Mouse (Mus musculus): ENCODE data around the gene Zfp457. TPM values are rescaled to one million over a fixed set of nuclear protein-coding genes. Genes with fewer than 3 reads are reported as not detected.

The Zfp457 gene
- polyA plus RNA-seq, 1 experiment from 2014 or later, result 1.3 TPM

Other genes starting within 250 kb of the Zfp457 start
- 5.7 and 6.7 TPM in 2 replicates for gene Zfp712, start 245.3 kb downstream of the Zfp457 start, polyA plus RNA-seq (2015; fragmentation: Nextera tagmentation; extraction: Ambion mirVana)
- 8.9 TPM in 2 replicates for gene Zfp708, start 208.5 kb downstream of the Zfp457 start, polyA plus RNA-seq (2015; fragmentation: Nextera tagmentation; extraction: Ambion mirVana)
- gene Gm28557, start 197.9 kb downstream of the Zfp457 start, polyA plus RNA-seq (2015; fragmentation: Nextera tagmentation; extraction: Ambion mirVana), result 0.85 and 2.0 TPM in 2 replicates
- gene Rslcan18, start 190.2 kb downstream of the Zfp457 start, polyA plus RNA-seq (2015; fragmentation: Nextera tagmentation; extraction: Ambion mirVana), result 0.06 and 0.20 TPM in 2 replicates
- 4.0 and 4.4 TPM in 2 replicates for gene Zfp759, start 184.8 kb downstream of the Zfp457 start, polyA plus RNA-seq (2015; fragmentation: Nextera tagmentation; extraction: Ambion mirVana)
- gene Rsl1, start 133.3 kb downstream of the Zfp457 start, polyA plus RNA-seq (2015; fragmentation: Nextera tagmentation; extraction: Ambion mirVana), result 6.3 and 6.8 TPM in 2 replicates
- 2.0 and 2.2 TPM in 2 replicates for gene Zfp455, start 112.0 kb downstream of the Zfp457 start, polyA plus RNA-seq (2015; fragmentation: Nextera tagmentation; extraction: Ambion mirVana)
- gene Zfp458, start 28.0 kb downstream of the Zfp457 start, polyA plus RNA-seq (2015; fragmentation: Nextera tagmentation; extraction: Ambion mirVana), result 4.7 and 6.0 TPM in 2 replicates
- 1.7 and 1.9 TPM in 2 replicates for gene Zfp595, start 26.1 kb upstream of the Zfp457 start, polyA plus RNA-seq (2015; fragmentation: Nextera tagmentation; extraction: Ambion mirVana)
- gene Gm28044, start 54.1 kb upstream of the Zfp457 start, polyA plus RNA-seq (2015; fragmentation: Nextera tagmentation; extraction: Ambion mirVana), result 0.35 TPM in 1 of 2 replicates, not detected in the other
- 0.42 and 0.58 TPM in 2 replicates for gene Zfp953, start 54.1 kb upstream of the Zfp457 start, polyA plus RNA-seq (2015; fragmentation: Nextera tagmentation; extraction: Ambion mirVana)
- 0.25 TPM in 1 of 2 replicates, not detected in the other for gene Gm28041, start 69.2 kb upstream of the Zfp457 start, polyA plus RNA-seq (2015; fragmentation: Nextera tagmentation; extraction: Ambion mirVana)
- 0.60 and 1.1 TPM in 2 replicates for gene Zfp456, start 69.3 kb upstream of the Zfp457 start, polyA plus RNA-seq (2015; fragmentation: Nextera tagmentation; extraction: Ambion mirVana)
- gene Zfp429, start 93.3 kb upstream of the Zfp457 start, polyA plus RNA-seq (2015; fragmentation: Nextera tagmentation; extraction: Ambion mirVana), result 4.0 and 4.5 TPM in 2 replicates
- 0.68 and 1.5 TPM in 2 replicates for gene Zfp459, start 114.9 kb upstream of the Zfp457 start, polyA plus RNA-seq (2015; fragmentation: Nextera tagmentation; extraction: Ambion mirVana)
- gene Zfp874a, start 145.1 kb upstream of the Zfp457 start, polyA plus RNA-seq (2015; fragmentation: Nextera tagmentation; extraction: Ambion mirVana), result 6.6 and 7.3 TPM in 2 replicates
- gene Zfp874b, start 177.8 kb upstream of the Zfp457 start, polyA plus RNA-seq (2015; fragmentation: Nextera tagmentation; extraction: Ambion mirVana), result 2.5 and 2.8 TPM in 2 replicates
- 10.0 and 11.6 TPM in 2 replicates for gene Zfp58, start 194.1 kb upstream of the Zfp457 start, polyA plus RNA-seq (2015; fragmentation: Nextera tagmentation; extraction: Ambion mirVana)
- gene Gm26965, start 219.7 kb upstream of the Zfp457 start, polyA plus RNA-seq (2015; fragmentation: Nextera tagmentation; extraction: Ambion mirVana), result not detected in 2 replicates
- gene Zfp87, start 219.7 kb upstream of the Zfp457 start, polyA plus RNA-seq (2015; fragmentation: Nextera tagmentation; extraction: Ambion mirVana), result 32.2 and 37.2 TPM in 2 replicates
- 13.1 and 13.4 TPM in 2 replicates for gene Zfp748, start 247.3 kb upstream of the Zfp457 start, polyA plus RNA-seq (2015; fragmentation: Nextera tagmentation; extraction: Ambion mirVana)

Measured in hindbrain, embryonic 15.5 days (tissue).